Mouse (Mus musculus): ENCODE measurements at regions not wholly inside any gene's neighbourhood (a gene's known extent, or its start where the extent isn't known, plus 50 kb on each side); places are given as distances from the start of the nearest gene placed in this dataset.
A peak's percentile ranks its signal among the peaks of the same experiment; 100 is the strongest.

GRCm38 (mm10) chr11:19679041-19679440 is 245.1 kb upstream of the Spred2 start:
- no peak for DNase-seq

GRCm38 (mm10) chr11:19679669-19680068 is 244.5 kb upstream of the Spred2 start:
- no peak for DNase-seq

GRCm38 (mm10) chr11:19701198-19701597 is 223.0 kb upstream of the Spred2 start:
- DNase-seq = no peak

GRCm38 (mm10) chr11:19708821-19709220 is 215.4 kb upstream of the Spred2 start:
- DNase-seq = no peak

GRCm38 (mm10) chr11:19709337-19709736 is 214.8 kb upstream of the Spred2 start:
- DNase-seq = no peak

GRCm38 (mm10) chr11:19713091-19713490 is 211.1 kb upstream of the Spred2 start:
- DNase-seq = no peak

- DNase-seq = no peak
Observed at GRCm38 (mm10) chr11:19713597-19713996, 210.6 kb upstream of the Spred2 start.

GRCm38 (mm10) chr11:19714211-19714610 is 210.0 kb upstream of the Spred2 start:
- DNase-seq = no peak

GRCm38 (mm10) chr11:19714888-19715595 is 209.1 kb upstream of the Spred2 start:
- peak; percentile 9 for DNase-seq

- no peak for DNase-seq
Observed at GRCm38 (mm10) chr11:19718165-19718564, 206.0 kb upstream of the Spred2 start.

GRCm38 (mm10) chr11:19729031-19729430 is 195.1 kb upstream of the Spred2 start:
- DNase-seq = no peak

- DNase-seq = no peak
Observed at GRCm38 (mm10) chr11:19730747-19731146, 193.4 kb upstream of the Spred2 start.

- no peak for DNase-seq
Observed at GRCm38 (mm10) chr11:19736076-19736475, 188.1 kb upstream of the Spred2 start.

- DNase-seq = no peak
Observed at GRCm38 (mm10) chr11:19736926-19737325, 187.2 kb upstream of the Spred2 start.

GRCm38 (mm10) chr11:19737331-19737730 is 186.8 kb upstream of the Spred2 start:
- no peak for DNase-seq

GRCm38 (mm10) chr11:19737807-19738206 is 186.4 kb upstream of the Spred2 start:
- DNase-seq = no peak

- DNase-seq = no peak
Observed at GRCm38 (mm10) chr11:19739527-19740151, 184.5 kb upstream of the Spred2 start.

GRCm38 (mm10) chr11:19740562-19740961 is 183.6 kb upstream of the Spred2 start:
- DNase-seq = no peak

GRCm38 (mm10) chr11:19747097-19747972 is 176.8 kb upstream of the Spred2 start:
- no peak for DNase-seq

- DNase-seq = no peak
Observed at GRCm38 (mm10) chr11:19747973-19748559, 176.1 kb upstream of the Spred2 start.

- DNase-seq = no peak
Observed at GRCm38 (mm10) chr11:19758892-19759291, 165.3 kb upstream of the Spred2 start.

GRCm38 (mm10) chr11:19760861-19761693 is 163.1 kb upstream of the Spred2 start:
- DNase-seq = peak; percentile 50

- DNase-seq = no peak
Observed at GRCm38 (mm10) chr11:19761694-19761976, 162.5 kb upstream of the Spred2 start.

Data from liver (tissue).